Mouse (Mus musculus) kidney, postnatal 36 days (tissue): ENCODE results near the gene Plxna4.

Source experiments
- DNase-seq, 2 experiments: peaks; one replicate each; pipeline ENCODE4 v3.0.0; 2021 to 2022; ENCODE audit warnings: mixed read lengths in 2 of 2

Gene Plxna4

GRCm38 (mm10) chr6:32338416-32338943, 249.5 kb downstream of the Plxna4 start:
- peak in 1 of 2 experiments; percentile 19 for DNase-seq

GRCm38 (mm10) chr6:32331281-32331680, 256.7 kb downstream of the Plxna4 start:
- no peak for DNase-seq

GRCm38 (mm10) chr6:32330034-32330795, 257.8 kb downstream of the Plxna4 start:
- DNase-seq = no peak

GRCm38 (mm10) chr6:32328028-32328427, 260.0 kb downstream of the Plxna4 start:
- peak; percentile 65 to 87 for DNase-seq

GRCm38 (mm10) chr6:32327173-32327572, 260.8 kb downstream of the Plxna4 start:
- DNase-seq = no peak

GRCm38 (mm10) chr6:32326406-32326805, 261.6 kb downstream of the Plxna4 start:
- DNase-seq = no peak

- DNase-seq = peak; percentile 67 to 71
Observed at GRCm38 (mm10) chr6:32325851-32326250, 262.1 kb downstream of the Plxna4 start.

- DNase-seq = no peak
Observed at GRCm38 (mm10) chr6:32321187-32321586, 266.8 kb downstream of the Plxna4 start.

- peak; percentile 12 to 67 for DNase-seq
Observed at GRCm38 (mm10) chr6:32320254-32320653, 267.7 kb downstream of the Plxna4 start.

- peak; percentile 22 to 39 for DNase-seq
Observed at GRCm38 (mm10) chr6:32317470-32317869, 270.5 kb downstream of the Plxna4 start.

GRCm38 (mm10) chr6:32315011-32315450, 273.0 kb downstream of the Plxna4 start:
- DNase-seq = no peak

- DNase-seq = no peak
Observed at GRCm38 (mm10) chr6:32309147-32309546, 278.8 kb downstream of the Plxna4 start.

GRCm38 (mm10) chr6:32300611-32301010, 287.4 kb downstream of the Plxna4 start:
- no peak for DNase-seq

- no peak for DNase-seq
Observed at GRCm38 (mm10) chr6:32281457-32281856, 306.5 kb downstream of the Plxna4 start.

GRCm38 (mm10) chr6:32280728-32281127, 307.3 kb downstream of the Plxna4 start:
- peak in 1 of 2 experiments; percentile 26 for DNase-seq

- peak; percentile 4 to 52 for DNase-seq
Observed at GRCm38 (mm10) chr6:32271463-32271862, 316.5 kb downstream of the Plxna4 start.

GRCm38 (mm10) chr6:32266085-32266484, 321.9 kb downstream of the Plxna4 start:
- DNase-seq = peak; percentile 3 to 9

GRCm38 (mm10) chr6:32261339-32261738, 326.7 kb downstream of the Plxna4 start:
- no peak for DNase-seq

- no peak for DNase-seq
Observed at GRCm38 (mm10) chr6:32260341-32260740, 327.7 kb downstream of the Plxna4 start.

GRCm38 (mm10) chr6:32255191-32255590, 332.8 kb downstream of the Plxna4 start:
- no peak for DNase-seq

- DNase-seq = no peak
Observed at GRCm38 (mm10) chr6:32252168-32252567, 335.8 kb downstream of the Plxna4 start.

- no peak for DNase-seq
Observed at GRCm38 (mm10) chr6:32251674-32252073, 336.3 kb downstream of the Plxna4 start.

GRCm38 (mm10) chr6:32246036-32246435, 342.0 kb downstream of the Plxna4 start:
- DNase-seq = no peak

GRCm38 (mm10) chr6:32243040-32243439, 345.0 kb downstream of the Plxna4 start:
- peak in 1 of 2 experiments; percentile 11 for DNase-seq
